Mouse (Mus musculus): Measurements from ENCODE around the gene Nppc.

Nppc gene

GRCm38 (mm10) chr1:86670279-86671038 lies at the start of gene Nppc:
Gene Nppc, minus strand, starts transcription at chr1:86670571.
- peak in 1 of 2 experiments; percentile 5 for DNase-seq

- no peak for DNase-seq
These were observed 49.0 kb upstream of the Nppc start for GRCm38 (mm10) chr1:86719391-86719790.

GRCm38 (mm10) chr1:86718190-86718589 lies 47.8 kb upstream of the Nppc start:
- no peak for DNase-seq

- no peak for DNase-seq
These were observed 42.7 kb upstream of the Nppc start for GRCm38 (mm10) chr1:86713054-86713453.

GRCm38 (mm10) chr1:86712045-86712444 lies 41.7 kb upstream of the Nppc start:
- no peak for DNase-seq

- DNase-seq, result no peak
These were observed 39.2 kb upstream of the Nppc start for GRCm38 (mm10) chr1:86709546-86709945.

GRCm38 (mm10) chr1:86705461-86705860 lies 35.1 kb upstream of the Nppc start:
- DNase-seq, result no peak

- DNase-seq, result no peak
These were observed 33.6 kb upstream of the Nppc start for GRCm38 (mm10) chr1:86703965-86704326.

GRCm38 (mm10) chr1:86703300-86703964 lies 33.1 kb upstream of the Nppc start, which contains the start of gene Dis3l2:
Gene Dis3l2, plus strand, starts transcription at chr1:86703808.
- peak; percentile 63 to 73 for DNase-seq

- DNase-seq, result no peak
These were observed 30.0 kb upstream of the Nppc start for GRCm38 (mm10) chr1:86700367-86700766.

GRCm38 (mm10) chr1:86699346-86700136 lies 29.2 kb upstream of the Nppc start:
- DNase-seq, result no peak

GRCm38 (mm10) chr1:86698721-86699120 lies 28.4 kb upstream of the Nppc start:
- DNase-seq, result no peak

- DNase-seq, result peak in 1 of 2 experiments; percentile 9
These were observed 26.6 kb upstream of the Nppc start for GRCm38 (mm10) chr1:86696948-86697347.

GRCm38 (mm10) chr1:86691027-86691426 lies 20.7 kb upstream of the Nppc start:
- DNase-seq, result no peak

- no peak for DNase-seq
These were observed 16.9 kb upstream of the Nppc start for GRCm38 (mm10) chr1:86687236-86687635.

GRCm38 (mm10) chr1:86678667-86679066 lies 8.3 kb upstream of the Nppc start:
- no peak for DNase-seq

- DNase-seq, result no peak
These were observed 7.3 kb upstream of the Nppc start for GRCm38 (mm10) chr1:86677624-86678023.

- DNase-seq, result no peak
These were observed 4.8 kb upstream of the Nppc start for GRCm38 (mm10) chr1:86675126-86675525.

GRCm38 (mm10) chr1:86674385-86674784 lies 4.0 kb upstream of the Nppc start:
- DNase-seq, result no peak

- DNase-seq, result peak in 1 of 2 experiments; percentile 31
These were observed 658 bp downstream of the Nppc start for GRCm38 (mm10) chr1:86669552-86670273.

GRCm38 (mm10) chr1:86665091-86665490 lies 5.3 kb downstream of the Nppc start:
- no peak for DNase-seq

- DNase-seq, result no peak
These were observed 13.3 kb downstream of the Nppc start for GRCm38 (mm10) chr1:86657071-86657470.

GRCm38 (mm10) chr1:86652675-86653074 lies 17.7 kb downstream of the Nppc start:
- no peak for DNase-seq

Measured in spleen, adult 18-20 months (tissue).